Mouse (Mus musculus) adrenal gland, adult 18-20 months (tissue): ENCODE data around the gene Tle6. TPM values are rescaled to one million over a fixed set of nuclear protein-coding genes. Genes with fewer than 3 reads are reported as not detected.

Source experiments
- DNase-seq, 2 experiments: peaks; one replicate each; pipeline ENCODE4 v3.0.0; 2021 to 2022; ENCODE audit warnings: low spot score in 2 of 2
- long read RNA-seq, 2 experiments: library from polyadenylated mRNA; stranded (forward); transcript quantifications; one replicate each; pipeline ENCODE4 v2.0.0; 2021
- total RNA-seq, 2 experiments: library from RNA; stranded (reverse); gene quantifications; 1 replicate in 1 of 2; 2 replicates in 1 of 2; pipeline ENCODE4 v1.2.3; 2021

The Tle6 gene
- total RNA-seq = 10 to 100 TPM; 21.4 to 37.3 TPM
- long read RNA-seq, experiment 1, transcript Tle6-201 (14 exons, 2,015 nt) = major isoform, 5 of 37 reads
- long read RNA-seq, experiment 1, partial matches to known transcripts = 1 of 37 reads
- long read RNA-seq, experiment 1, other reads (novel, unspliced or antisense) = 26 of 37 reads
- long read RNA-seq, experiment 2, partial matches to known transcripts = 6 of 41 reads
- long read RNA-seq, experiment 2, other reads (novel, unspliced or antisense) = 26 of 41 reads

GRCm38 (mm10) chr10:81600738-81601203, at the start of gene Tle6:
Gene Tle6 (minus strand): TSS chr10:81601073.
- peak; percentile 93 to 94 for DNase-seq

- peak; percentile 78 for DNase-seq
Measured at GRCm38 (mm10) chr10:81648803-81649775, 48.2 kb upstream of the Tle6 start, which contains the start of gene Gm10778. Gene Gm10778 (plus strand): TSS chr10:81649059.

GRCm38 (mm10) chr10:81646015-81646555, 45.2 kb upstream of the Tle6 start:
- peak in 1 of 2 experiments; percentile 23 for DNase-seq

GRCm38 (mm10) chr10:81645391-81645790, 44.5 kb upstream of the Tle6 start:
- no peak for DNase-seq

GRCm38 (mm10) chr10:81644716-81645115, 43.8 kb upstream of the Tle6 start:
- DNase-seq = peak in 1 of 2 experiments; percentile 18

- no peak for DNase-seq
Measured at GRCm38 (mm10) chr10:81644162-81644561, 43.3 kb upstream of the Tle6 start.

GRCm38 (mm10) chr10:81643449-81644055, 42.7 kb upstream of the Tle6 start:
- DNase-seq = peak; percentile 93

- no peak for DNase-seq
Measured at GRCm38 (mm10) chr10:81642648-81643448, 42.0 kb upstream of the Tle6 start.

GRCm38 (mm10) chr10:81641978-81642647, 41.2 kb upstream of the Tle6 start:
- peak in 1 of 2 experiments; percentile 19 for DNase-seq

GRCm38 (mm10) chr10:81641566-81641965, 40.7 kb upstream of the Tle6 start:
- no peak for DNase-seq

- DNase-seq = peak in 1 of 2 experiments; percentile 16
Measured at GRCm38 (mm10) chr10:81640825-81641224, 40.0 kb upstream of the Tle6 start.

- DNase-seq = no peak
Measured at GRCm38 (mm10) chr10:81638101-81638500, 37.2 kb upstream of the Tle6 start.

- DNase-seq = no peak
Measured at GRCm38 (mm10) chr10:81636338-81636737, 35.5 kb upstream of the Tle6 start.

GRCm38 (mm10) chr10:81633253-81634099, 32.6 kb upstream of the Tle6 start:
- peak; percentile 74 to 81 for DNase-seq

GRCm38 (mm10) chr10:81628390-81628789, 27.5 kb upstream of the Tle6 start, which contains the start of gene Ankrd24:
Gene Ankrd24 (plus strand): TSS chr10:81628540.
- DNase-seq = no peak

GRCm38 (mm10) chr10:81627836-81628220, 27.0 kb upstream of the Tle6 start:
- DNase-seq = peak in 1 of 2 experiments; percentile 26

GRCm38 (mm10) chr10:81626994-81627835, 26.3 kb upstream of the Tle6 start, which contains the start of gene Sirt6:
Gene Sirt6 (minus strand): TSS chr10:81627797.
- peak; percentile 84 to 87 for DNase-seq
